Mouse (Mus musculus) lung, postnatal 25 days (tissue): ENCODE data around the gene Tmem132b.
"Not testable (repeated sequence)": the region's sequence is repeated elsewhere in the genome, so short reads cannot be mapped to it uniquely, and the experiment has no call there.

ENCODE experiments used
- DNase-seq: peaks from one replicate; pipeline ENCODE4 v3.0.0; 2022; ENCODE audit warnings: low spot score

Gene Tmem132b

DNA sequence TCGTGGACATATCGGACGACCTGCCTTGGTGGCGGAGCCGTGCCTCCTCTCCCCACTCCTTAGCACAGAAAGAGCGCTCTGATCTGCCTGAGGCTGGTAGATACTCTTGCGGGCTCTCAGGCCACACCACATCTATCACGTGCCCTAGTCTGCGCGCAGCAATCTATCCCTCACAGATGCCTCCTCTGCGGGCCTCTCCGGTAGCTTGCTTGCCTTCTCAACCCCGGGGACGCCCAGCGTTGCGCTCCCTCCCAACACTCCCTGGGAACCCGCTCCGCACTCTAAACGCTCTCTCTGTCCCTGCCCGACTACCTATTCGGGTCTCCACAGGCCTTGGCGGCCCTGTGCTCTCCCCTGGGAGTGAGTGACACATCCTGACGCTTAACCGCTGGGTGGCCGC lies at the start of gene Tmem132b:
TSS of gene Tmem132b (plus strand) at position 141 of the 400 bp plus-strand sequence.
- no peak for DNase-seq

DNA sequence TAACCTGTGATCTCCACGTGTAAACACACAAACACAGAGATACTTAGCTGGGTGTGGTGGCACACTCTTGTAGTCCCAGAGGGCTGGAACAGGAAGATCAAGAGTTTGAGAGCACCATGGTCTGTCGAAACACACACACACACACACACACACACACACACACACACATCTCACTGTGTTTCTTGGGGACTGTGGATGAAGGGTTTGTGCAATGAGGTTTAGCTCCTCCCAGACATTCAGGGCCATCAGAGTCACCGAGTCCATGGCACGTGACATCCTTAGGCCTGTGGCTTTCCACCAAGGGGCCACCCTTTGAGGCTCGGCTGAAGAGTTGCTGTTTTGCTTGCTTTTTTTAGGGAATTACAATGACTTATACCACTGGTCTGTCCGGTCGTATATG lies 49.1 kb upstream of the Tmem132b start:
- no peak for DNase-seq

DNA sequence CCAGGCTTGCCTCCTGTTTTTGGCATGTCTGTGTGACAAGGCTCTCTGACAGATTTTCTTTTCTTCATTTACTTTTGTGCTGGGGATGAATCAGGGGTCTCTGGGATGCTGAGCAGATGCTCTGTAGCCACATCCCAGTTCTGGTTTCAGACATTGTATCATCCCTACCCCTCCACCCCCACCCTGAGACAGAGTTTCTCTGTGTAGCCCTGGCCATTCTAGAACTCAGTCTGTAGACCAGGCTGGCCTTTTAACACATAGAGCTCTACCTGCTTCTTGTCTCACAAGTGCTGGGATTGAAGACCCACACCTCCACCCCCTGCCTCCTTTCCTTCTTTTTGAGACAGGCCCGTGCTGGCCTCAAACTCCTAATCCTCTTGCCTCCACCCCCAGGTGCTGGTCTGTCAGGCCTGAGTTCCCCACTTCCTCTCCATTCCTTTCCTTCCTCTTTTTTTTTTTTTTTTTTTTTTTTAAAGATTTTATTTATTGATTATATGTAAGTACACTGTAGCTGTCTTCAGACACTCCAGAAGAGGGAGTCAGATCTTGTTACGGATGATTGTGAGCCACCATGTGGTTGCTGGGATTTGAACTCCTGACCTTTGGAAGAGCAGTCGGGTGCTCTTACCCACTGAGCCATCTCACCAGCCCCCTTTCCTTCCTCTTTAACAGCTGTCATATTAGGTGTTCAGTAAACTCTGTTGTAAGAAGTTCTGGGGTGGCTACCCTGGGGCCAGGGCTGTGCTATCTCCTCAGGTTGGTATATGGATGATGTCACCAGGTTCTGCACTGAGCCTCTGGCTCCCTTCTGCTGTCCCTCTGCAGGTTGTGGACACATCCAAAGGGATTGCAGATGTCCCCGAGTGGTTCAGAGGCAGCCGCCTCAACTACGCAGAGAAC lies 47.6 kb upstream of the Tmem132b start:
- DNase-seq = no peak

DNA sequence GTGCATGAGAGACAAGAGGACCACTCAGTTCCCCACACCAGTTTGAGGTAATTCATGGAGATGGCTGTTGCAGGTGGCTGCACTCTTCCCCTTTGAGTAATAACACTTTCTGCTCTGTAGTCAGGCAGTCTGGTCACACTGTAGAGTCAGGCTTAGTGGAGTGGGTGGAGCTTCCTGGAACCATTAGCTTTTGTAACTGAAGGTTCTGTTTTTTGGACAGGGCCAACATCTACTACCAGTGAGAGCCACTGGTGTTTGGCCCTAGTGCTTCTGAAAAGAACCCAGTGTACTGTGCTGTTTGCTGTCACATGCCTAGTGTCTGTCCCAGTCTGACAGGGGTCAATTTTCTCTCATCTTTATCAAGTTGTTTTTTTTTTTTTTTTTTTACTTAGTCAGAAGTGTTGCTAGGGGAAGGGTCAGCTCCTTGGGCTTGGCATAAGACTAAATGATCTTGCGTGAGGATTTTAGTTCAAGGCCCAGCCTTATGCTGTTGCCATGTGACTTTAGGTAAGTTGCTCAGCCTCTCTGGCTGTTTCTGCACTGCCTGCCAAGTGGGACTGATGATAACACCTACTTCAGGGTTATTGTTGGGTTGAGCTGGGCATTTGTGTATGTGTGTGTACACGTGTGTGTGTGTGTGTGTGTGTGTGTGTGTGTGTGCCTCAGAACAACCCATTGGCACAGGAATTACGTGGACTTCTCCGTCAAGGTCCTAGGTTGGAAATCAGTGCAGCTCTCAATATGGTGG lies 46.4 kb upstream of the Tmem132b start:
- DNase-seq = peak; percentile 21

DNA sequence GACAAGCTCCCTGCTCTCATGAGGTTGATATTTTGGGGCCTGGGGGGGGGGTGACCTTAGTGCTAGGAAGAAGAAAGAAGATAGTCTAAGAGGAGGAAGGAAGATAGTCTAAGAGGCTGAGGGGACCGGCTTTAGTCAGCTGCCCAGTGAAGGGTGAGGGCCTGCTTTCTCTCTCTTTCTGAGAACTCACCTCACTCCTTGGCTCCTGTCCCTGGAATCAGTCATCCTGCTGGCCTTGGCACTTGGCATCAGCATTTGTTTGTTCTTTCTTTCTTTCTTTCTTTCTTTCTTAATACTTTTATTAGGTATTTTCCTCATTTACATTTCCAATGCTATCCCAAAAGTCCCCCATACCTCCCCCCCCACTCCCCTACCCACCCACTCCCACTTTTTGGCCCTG lies 45.5 kb upstream of the Tmem132b start:
- DNase-seq = no peak

DNA sequence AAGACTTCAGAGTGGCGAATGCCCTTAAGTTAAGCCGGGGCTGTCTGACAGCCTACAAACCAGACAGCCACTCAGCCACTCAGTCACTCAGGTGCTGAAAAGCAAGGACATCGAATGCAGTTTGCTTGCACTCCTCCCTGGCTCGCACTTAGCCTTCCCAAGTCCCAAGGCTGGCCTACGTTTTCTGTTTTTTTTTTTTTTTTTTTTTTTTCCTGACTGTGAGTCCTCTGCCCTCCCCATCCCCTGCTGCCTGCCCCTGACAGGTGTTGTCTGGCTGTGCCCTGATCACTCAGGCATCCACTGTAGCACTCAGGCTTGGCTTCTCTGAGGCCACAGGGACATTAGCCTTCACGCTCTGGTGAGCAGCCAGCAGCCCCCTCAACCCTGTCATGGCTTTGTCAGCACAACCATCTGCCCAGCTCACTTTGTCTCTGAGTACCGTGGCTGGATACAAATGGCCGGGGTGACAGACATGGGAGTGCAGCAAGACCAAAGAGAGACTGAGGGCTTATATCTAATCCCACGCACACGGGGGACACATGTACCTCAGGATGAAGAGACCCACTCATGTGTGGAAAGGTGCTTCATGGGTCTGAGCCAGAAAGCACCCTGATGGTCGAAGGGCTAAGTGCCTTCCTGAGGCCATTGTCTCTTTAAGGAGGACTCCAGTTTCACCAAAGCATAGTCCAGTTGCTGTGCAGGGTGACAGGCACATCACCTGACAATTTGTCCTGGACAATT lies 44.0 kb upstream of the Tmem132b start:
- no peak for DNase-seq

DNA sequence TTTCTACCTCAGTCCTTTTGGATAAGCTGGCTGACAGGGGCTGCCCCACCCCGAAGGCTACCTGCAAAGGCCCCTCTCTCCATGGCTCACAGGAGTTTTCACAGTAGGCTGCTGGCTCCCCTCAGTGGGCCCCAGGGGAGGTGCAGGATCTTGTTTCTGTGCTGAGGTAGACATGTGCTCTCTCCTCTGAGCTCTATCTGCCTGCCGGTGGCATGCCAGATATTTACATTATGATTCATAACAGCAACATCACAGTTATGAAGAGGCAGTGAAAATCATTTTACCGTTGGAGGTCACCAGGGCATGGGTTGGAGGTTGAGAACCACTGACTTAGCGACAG lies 43.5 kb upstream of the Tmem132b start:
- no peak for DNase-seq

DNA sequence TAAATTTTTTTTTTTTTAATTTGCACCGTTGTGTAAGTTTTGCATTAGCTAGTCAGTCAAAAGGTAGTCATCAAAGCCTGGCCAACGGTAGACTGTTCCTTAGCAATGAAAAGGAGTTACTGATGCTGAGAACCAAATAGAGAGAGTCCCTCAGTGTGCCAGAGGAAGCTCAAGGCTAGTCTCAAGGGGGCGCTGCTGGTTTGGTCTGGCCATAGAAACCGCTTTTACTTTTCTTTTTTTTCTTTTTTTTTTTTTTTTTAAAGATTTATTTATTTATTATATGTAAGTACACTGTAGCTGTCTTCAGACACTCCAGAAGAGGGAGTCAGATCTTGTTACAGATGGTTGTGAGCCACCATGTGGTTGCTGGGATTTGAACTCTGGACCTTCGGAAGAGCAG lies 42.6 kb upstream of the Tmem132b start:
- not testable (repeated sequence) for DNase-seq

DNA sequence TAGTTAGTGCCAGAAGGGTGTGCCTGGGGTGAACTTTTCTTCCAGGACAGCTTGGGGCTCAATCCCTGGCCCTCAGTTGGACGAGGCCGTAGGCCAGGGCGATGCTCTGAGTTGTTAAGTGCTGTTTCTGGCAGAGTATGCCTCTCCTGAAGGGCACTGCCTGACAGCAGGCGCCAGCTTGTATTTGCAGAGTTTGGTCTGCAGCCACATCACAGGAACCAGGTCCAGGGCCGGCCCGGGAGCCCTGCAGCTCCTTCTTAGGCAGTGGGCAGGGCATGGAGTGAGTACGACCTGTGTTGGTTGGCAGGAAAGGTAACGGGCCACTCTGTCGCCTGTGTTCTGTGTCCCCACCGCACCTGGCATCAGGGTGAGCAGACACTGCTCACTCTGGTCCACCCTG lies 40.5 kb upstream of the Tmem132b start:
- DNase-seq = no peak

DNA sequence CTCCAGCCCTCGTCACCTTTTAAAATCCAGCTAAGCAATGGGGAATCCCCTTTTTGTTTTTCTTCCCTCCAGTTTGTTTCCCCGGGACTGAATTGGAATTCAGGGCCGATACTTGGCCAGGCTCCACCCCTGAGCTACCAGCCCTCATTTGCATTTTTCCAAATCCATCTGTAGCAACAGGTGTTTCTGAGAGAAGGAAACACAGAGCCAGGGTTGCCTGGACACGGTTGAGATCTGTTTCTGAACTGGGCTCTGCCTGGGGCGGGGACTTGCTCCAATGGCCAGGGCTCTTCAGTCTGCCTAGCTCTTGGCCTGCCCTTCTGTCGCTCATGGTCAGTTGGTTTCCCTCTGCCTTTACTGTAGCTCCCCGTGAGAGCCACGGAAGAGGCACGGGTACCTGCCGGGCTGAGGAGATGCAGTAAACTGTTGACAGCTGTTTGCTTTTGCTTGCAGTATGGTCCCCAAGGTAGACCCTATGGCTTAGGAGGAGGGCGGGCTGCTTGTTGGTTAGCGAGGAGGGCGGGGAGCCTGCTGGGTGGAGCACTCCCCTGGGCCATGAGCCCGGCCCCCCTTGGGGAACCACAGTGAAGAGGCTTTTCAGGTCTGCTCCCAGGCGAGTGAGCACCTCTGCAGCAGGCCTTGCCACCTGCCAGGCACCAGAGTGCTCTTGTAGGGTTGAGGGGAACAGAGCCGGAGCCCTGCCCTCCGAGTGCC lies 39.0 kb upstream of the Tmem132b start:
- no peak for DNase-seq

DNA sequence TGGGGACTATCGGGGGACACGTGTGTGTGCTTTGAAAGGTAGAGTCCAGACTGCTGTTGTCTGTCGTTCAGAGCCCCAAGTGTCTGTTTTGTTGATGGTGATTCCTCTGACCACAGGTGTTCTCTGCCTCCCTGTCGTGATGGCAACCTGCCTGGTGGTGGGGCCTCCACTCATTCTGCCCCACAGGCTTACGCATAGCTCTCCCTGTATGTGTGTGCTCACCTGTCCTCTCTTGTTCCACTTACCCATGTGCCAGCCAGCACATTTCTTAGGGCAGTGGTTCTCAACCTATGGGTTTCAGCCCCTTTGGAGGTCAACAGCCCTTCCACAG lies 38.5 kb upstream of the Tmem132b start:
- DNase-seq = no peak

DNA sequence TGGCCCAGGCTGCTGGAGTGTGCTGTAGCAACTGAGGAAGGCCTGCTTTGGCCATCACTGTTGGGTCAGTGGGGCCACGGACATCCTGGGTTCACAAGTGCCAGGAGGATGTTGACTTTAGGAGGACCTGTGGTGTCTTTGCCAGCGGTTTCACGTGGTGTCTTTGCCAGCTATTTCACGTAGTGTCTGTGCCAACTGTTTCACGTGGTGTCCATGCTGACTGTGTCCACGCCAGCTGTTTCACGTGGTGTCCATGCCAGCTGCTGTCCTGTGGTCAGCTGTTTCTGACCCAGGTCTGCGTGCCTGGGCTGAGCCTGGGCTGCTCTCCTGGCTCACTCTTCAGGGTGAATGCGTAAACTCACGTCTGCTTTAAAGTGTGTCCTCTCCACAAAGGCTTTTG lies 35.9 kb upstream of the Tmem132b start:
- DNase-seq = no peak

DNA sequence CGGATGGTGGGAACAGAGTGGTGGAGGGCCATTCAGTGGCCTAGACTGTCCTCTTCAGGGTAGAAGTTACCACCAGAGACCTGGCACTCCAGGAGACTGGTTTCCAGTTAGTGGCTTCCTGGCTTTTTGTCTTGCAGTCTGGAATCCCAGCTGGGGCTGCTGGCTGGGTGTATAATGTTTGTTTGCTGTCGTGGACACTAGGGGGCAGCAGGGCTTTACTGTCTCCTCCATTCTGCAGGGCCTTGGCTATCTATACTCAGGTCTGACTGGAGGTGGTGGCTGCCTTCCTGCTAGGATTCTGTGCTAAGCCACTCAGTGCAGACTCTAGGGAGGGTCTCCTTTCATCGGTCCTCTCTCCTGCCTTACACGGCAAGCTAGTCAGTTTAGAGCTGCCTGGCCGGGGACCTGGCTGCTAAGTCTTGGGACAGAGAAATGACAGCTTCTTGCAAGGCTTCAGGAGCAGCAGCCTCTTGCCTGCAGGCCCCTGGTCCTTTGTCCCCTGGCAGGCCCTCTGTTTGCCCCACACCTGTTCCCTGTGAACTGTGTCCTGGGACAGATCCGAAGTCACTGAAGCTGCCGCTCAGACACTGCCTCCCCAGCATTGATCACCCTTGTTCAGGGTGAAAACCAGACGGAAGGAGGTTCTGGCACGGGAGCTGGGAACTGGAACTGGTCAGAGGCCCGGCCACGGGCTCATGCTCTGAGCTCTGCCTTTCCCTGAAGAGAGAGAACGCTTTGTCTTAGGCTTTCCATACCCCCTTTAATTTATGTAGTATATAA lies 33.6 kb upstream of the Tmem132b start:
- peak; percentile 28 for DNase-seq

DNA sequence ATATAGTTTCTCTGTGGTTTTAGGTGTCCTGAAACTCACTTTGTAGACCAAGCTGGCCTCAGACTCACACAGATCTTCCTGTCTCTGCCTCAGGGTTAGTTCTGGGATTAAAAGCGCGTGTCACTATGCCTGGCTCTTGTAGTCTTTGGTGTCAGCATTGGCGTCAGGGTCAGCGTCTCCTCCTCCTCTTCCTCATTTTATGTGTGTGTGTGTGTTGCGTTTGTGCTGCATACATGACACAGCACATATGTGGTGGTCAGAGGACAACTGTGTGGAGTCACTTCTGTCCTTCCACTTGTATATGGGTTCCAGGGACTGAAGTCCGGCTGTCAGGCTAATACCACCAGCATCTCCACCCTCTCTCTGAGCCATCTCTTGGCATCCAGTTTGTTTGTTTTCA lies 30.1 kb upstream of the Tmem132b start:
- no peak for DNase-seq

DNA sequence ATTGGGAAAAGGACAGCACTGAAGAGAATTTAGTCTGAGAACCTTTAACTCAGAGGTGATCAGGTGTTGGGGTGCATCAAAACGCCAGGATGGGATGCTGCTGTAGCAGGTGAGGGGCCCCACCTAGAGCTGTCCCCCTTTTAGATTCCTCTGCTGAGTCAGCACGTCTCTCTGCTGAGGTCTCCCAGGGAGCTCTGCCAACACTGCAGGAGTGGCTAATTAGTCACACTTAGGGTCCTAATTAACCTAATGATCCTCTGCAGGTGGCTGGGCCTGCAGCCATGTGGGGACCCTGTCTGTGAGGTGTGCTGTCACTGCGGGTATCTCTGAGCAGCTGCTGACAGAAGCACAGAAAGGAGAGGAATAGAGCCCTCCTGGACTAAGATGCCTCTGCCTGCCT lies 29.4 kb upstream of the Tmem132b start:
- DNase-seq = no peak

DNA sequence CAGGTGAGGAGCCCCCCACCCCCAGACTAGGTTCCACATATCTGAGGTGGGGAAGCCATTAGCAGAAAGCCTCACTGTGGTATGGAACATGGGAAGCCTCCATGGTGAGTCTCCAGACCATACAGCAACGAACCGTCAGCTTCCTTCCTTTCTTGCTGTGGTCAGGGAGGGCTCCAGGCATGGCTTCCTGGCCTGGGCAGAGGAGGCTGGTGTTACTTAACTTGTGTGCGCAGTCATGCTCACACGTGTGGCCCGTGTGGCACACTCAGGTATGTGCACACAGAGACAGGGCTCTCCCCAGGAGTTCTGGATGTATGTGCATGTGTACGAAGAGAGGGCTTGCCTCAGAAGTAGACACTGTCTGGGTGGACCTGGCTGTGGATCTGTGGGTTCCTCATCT lies 27.9 kb upstream of the Tmem132b start:
- DNase-seq = no peak

DNA sequence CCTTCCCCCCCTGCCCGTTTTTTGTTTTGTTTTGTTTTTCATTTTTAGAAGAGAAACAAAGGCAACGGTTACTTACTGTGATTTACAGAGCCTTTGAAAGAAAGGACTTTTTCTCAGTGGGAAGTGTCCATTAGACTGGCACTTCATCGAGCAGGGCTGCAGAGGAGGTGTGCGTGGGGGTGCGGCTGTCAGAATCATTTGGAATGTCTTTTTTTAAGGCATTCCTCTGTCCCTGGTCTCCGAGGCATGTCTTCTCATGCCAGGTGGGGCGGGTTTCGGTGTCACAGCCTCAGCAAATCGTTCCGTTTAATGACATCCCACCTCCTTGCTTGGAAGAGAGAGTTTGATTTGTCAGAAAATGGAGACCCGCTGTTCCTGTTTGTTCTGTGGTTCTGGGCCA lies 26.9 kb upstream of the Tmem132b start:
- no peak for DNase-seq

DNA sequence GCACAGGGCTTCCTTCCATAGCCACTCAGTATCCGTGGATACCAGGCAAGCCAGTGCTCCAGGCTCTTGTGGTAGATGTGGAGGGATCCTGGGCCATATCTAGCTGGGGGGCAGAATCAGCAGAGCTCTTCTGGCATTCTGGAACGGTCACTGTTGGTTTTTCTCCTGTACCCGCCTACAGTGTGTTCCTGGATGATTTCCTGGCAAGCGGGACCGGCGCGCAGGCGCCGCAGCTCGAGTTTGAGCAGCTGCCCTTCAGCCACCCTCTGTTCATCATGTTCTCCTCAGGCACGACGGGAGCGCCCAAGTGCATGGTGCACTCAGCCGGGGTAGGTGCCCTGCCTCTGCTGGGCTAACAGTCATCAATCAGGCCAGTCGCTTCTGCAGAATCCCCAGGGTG lies 25.6 kb upstream of the Tmem132b start:
- no peak for DNase-seq

DNA sequence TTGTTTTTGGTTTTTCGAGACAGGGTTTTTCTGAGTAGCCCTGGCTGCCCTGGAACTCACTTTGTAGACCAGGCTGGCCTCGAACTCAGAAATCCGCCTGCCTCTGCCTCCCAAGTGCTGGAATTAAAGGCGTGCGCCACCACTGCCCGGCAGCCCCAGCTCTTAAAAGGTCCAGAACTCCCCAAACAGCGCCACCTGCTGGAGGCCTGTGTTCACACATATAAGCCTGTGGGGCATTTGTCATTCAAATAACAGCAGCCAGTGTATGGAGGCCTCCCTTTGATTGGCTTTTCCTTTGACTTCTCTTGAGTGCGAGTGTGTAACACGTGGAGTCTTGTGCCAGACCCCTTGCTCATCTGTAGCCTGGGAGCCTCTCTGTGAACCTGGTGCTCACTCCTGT lies 24.0 kb upstream of the Tmem132b start:
- DNase-seq = no peak

DNA sequence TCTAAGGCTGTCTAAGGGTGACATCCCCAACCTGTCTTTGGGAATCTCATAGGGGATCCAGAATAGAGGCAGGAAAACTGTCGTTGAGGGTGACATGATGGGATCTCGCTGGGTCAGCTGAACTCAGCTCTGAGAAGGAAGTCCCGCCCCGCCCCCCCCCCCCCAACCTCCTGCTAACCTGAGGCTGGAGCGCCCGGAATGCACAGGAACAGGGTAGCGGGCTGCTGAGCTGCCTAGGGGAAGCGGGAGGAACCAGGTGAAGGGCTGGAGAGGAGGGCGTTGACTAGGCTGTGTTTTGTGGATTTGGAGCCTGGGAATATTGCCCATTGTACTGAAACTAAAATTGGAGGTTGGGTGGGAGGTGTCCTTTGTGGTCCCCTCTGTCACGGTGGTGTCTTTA lies 23.6 kb upstream of the Tmem132b start:
- no peak for DNase-seq

DNA sequence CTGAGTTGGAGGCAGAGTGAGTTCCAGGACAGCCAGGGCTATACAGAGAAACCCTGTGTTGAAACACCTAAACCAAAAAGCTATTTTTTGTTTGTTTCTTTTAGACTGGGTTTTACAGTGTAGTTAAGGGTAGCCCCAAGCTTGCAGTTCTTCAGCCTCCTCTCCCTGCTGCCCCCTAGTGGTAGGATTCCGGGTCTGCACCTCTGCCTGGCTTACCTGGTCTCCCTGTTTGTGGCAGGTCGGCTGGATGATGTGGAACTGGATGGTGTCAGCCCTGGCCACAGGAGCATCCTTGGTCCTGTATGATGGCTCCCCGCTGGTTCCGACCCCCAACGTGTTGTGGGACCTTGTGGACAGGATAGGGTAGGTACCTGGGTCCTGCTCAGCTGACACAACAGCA lies 22.0 kb upstream of the Tmem132b start:
- DNase-seq = peak; percentile 38

DNA sequence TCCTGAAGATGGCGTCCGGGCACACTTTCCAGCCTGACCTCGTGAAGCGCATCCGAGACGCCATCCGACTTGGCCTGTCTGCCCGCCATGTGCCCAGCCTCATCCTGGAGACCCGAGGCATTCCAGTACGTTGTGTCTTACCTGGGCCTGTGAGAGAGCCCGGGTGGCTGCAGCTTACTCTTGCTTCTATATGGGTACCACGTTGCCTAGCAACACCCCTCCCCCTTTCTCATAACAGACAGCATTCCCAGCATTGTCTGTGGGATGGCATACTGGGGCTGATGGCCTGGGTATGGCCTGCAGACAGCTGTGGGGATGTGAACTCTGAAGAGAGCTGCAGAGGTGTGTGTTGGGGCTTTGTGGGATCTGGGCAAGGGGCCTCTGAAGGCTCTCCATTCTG lies 16.6 kb upstream of the Tmem132b start:
- no peak for DNase-seq
